15 mouse cellular contexts compared by ENCODE assay signal in the genomic region with DNA sequence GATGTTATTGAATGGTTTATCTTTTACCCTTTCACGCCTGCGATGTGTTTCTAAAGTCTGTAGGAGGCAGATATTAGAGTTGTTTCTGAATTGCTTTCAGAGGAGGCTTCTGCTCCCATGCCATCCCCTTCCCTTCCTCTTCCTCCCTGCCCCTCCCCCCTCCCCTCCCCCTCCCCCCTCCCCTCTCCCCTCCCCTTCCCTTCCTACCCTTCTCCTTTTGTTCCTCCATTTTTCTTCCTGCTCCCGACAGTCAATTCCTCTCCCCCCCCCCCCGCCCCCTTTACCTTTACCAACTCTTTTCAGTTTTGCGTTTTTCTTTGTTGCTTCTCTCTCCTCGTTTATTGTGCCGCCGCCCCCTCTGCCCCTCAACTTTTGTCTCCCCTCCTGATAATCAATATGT. TPM values are rescaled to one million over a fixed set of nuclear protein-coding genes. Genes with fewer than 3 reads are reported as not detected.
DNase-seq lines count a peak whose midpoint lies in the region; ATAC-seq and TF ChIP-seq lines count a peak whose summit lies in the region.
"Had no signal": no experiment of that assay in that cellular context is flagged by ENCODE, and none has a peak within 500 bp of the region (broad histone marks: within the 10 kb centered on the region; RNA-seq: fewer than 3 reads in every experiment).

No protein-coding gene starts in this region.

- 9% methylated on average over 3 of the region's 8 CpGs for WGBS in forebrain, embryonic 12.5 days
- 8% methylated on average over 6 of the region's 8 CpGs for WGBS in forebrain, embryonic 16.5 days
- WGBS in lung, embryonic 14.5 days, result 6% methylated on average over 5 of the region's 8 CpGs
- WGBS in lung, postnatal 0 days, result 9% methylated on average over 3 of the region's 8 CpGs
- 1% methylated on average over 5 of the region's 8 CpGs for WGBS in hindbrain, embryonic 12.5 days
- WGBS in neural tube, embryonic 12.5 days, result 4% methylated on average over 5 of the region's 8 CpGs

- H3K36me3 ChIP-seq in forebrain, embryonic 12.5 days (replicated peaks), result no peaks in the 10 kb centered on the region
- no peaks in the 10 kb centered on the region for H3K36me3 ChIP-seq in forebrain, embryonic 16.5 days (ENCODE audit: control insufficient read depth, insufficient read depth)
- H3K36me3 ChIP-seq in lung, embryonic 14.5 days (ENCODE audit: insufficient read depth), result no peaks in the 10 kb centered on the region
- H3K36me3 ChIP-seq in lung, postnatal 0 days (ENCODE audit: insufficient read depth, low read length), result no peaks in the 10 kb centered on the region
- no peaks in the 10 kb centered on the region for H3K36me3 ChIP-seq in hindbrain, embryonic 12.5 days
- H3K36me3 ChIP-seq in neural tube, embryonic 12.5 days, result no peaks in the 10 kb centered on the region
- H3K36me3 ChIP-seq: G1E; hindbrain, embryonic 15.5 days had no signal

- no peaks in the 10 kb centered on the region for H3K27me3 ChIP-seq in forebrain, embryonic 12.5 days
- H3K27me3 ChIP-seq in forebrain, embryonic 16.5 days (replicated peaks; ENCODE audit: control insufficient read depth, insufficient read depth, low read length), result 0 out of 2 replicates have a peak, but pooled peaks cover 5% of the 10 kb centered on the region
- H3K27me3 ChIP-seq in lung, embryonic 14.5 days (ENCODE audit: insufficient read depth, low read length), result no peaks in the 10 kb centered on the region
- peaks cover 28% of the 10 kb centered on the region for H3K27me3 ChIP-seq in lung, postnatal 0 days (replicated peaks; ENCODE audit: insufficient read depth, low read length)
- no peaks in the 10 kb centered on the region; the same call in 1 of the 2 replicates for H3K27me3 ChIP-seq in hindbrain, embryonic 12.5 days
- H3K27me3 ChIP-seq in neural tube, embryonic 12.5 days (replicated peaks), result no peaks in the 10 kb centered on the region

- 0 out of 2 replicates have a peak overlapping the region, but pooled peaks have one; percentile 16 for H3K4me3 ChIP-seq in forebrain, embryonic 12.5 days (replicated peaks)
- H3K4me3 ChIP-seq in forebrain, embryonic 16.5 days (replicated peaks; ENCODE audit: low read length), result no peak overlapping the region
- H3K4me3 ChIP-seq in lung, embryonic 14.5 days (ENCODE audit: low read depth, low read length), result no peak overlapping the region
- no peak overlapping the region for H3K4me3 ChIP-seq in lung, postnatal 0 days (ENCODE audit: low read depth, low read length)
- no peak overlapping the region for H3K4me3 ChIP-seq in hindbrain, embryonic 12.5 days
- H3K4me3 ChIP-seq in neural tube, embryonic 12.5 days, result no peak overlapping the region
- H3K4me3 ChIP-seq: hindbrain, embryonic 15.5 days; layer of hippocampus, adult 2 months; megakaryocyte, embryonic 14.5 days had no signal

- DNase-seq in lung, embryonic 14.5 days, result no peak
- DNase-seq in lung, postnatal 0 days (ENCODE audit: low spot score), result no peak
- no peak for DNase-seq in testis, postnatal 10 days (ENCODE audit: low spot score)
- no peak for DNase-seq in frontal cortex, postnatal 14 days (ENCODE audit: low spot score in 2 of 2)
- DNase-seq: cerebellum, adult 11 months; gastrocnemius, postnatal 25 days; kidney, adult 9 months had no signal

- no peak for TF ChIP-seq CTCF in lung, embryonic 14.5 days (IDR thresholded peaks at IDR 0.05; ENCODE audit: low read depth)
- no peak for TF ChIP-seq CTCF in lung, postnatal 0 days (IDR thresholded peaks at IDR 0.05)

- H3K4me1 ChIP-seq in forebrain, embryonic 12.5 days, result peaks cover 14% of the 10 kb centered on the region
- H3K4me1 ChIP-seq in forebrain, embryonic 16.5 days (replicated peaks; ENCODE audit: control insufficient read depth, insufficient read depth, low read length), result no peaks in the 10 kb centered on the region; the same call in 1 of the 2 replicates
- no peaks in the 10 kb centered on the region for H3K4me1 ChIP-seq in lung, embryonic 14.5 days (ENCODE audit: insufficient read depth)
- peaks cover 7% of the 10 kb centered on the region for H3K4me1 ChIP-seq in lung, postnatal 0 days (ENCODE audit: insufficient read depth, low read depth, low read length)
- 0 out of 2 replicates have a peak, but pooled peaks cover 4% of the 10 kb centered on the region for H3K4me1 ChIP-seq in hindbrain, embryonic 12.5 days
- H3K4me1 ChIP-seq in neural tube, embryonic 12.5 days, result peaks cover 4% of the 10 kb centered on the region

- H3K9ac ChIP-seq in forebrain, embryonic 12.5 days, result no peak overlapping the region
- H3K9ac ChIP-seq in forebrain, embryonic 16.5 days (replicated peaks; ENCODE audit: low read depth, low read length), result no peak overlapping the region
- H3K9ac ChIP-seq in lung, embryonic 14.5 days, result no peak overlapping the region
- H3K9ac ChIP-seq in lung, postnatal 0 days (replicated peaks; ENCODE audit: low read depth), result no peak overlapping the region
- no peak overlapping the region for H3K9ac ChIP-seq in hindbrain, embryonic 12.5 days
- H3K9ac ChIP-seq in neural tube, embryonic 12.5 days, result no peak overlapping the region
- H3K9ac ChIP-seq: hindbrain, embryonic 15.5 days had no signal

- H3K9me3 ChIP-seq in forebrain, embryonic 12.5 days, result no peaks in the 10 kb centered on the region
- H3K9me3 ChIP-seq in forebrain, embryonic 16.5 days (ENCODE audit: control insufficient read depth, low read length), result no peaks in the 10 kb centered on the region
- no peaks in the 10 kb centered on the region for H3K9me3 ChIP-seq in lung, embryonic 14.5 days (ENCODE audit: low read depth, low read length)
- no peaks in the 10 kb centered on the region for H3K9me3 ChIP-seq in lung, postnatal 0 days (ENCODE audit: low read length)
- H3K9me3 ChIP-seq in hindbrain, embryonic 12.5 days (replicated peaks), result no peaks in the 10 kb centered on the region
- no peaks in the 10 kb centered on the region for H3K9me3 ChIP-seq in neural tube, embryonic 12.5 days
- H3K9me3 ChIP-seq: G1E; hindbrain, embryonic 15.5 days; megakaryocyte, embryonic 14.5 days had no signal

- TF ChIP-seq EP300 in lung, postnatal 0 days (IDR thresholded peaks at IDR 0.05), result no peak

- H3K4me2 ChIP-seq in forebrain, embryonic 12.5 days, result peak overlapping the region; percentile 45
- no peak overlapping the region for H3K4me2 ChIP-seq in forebrain, embryonic 16.5 days (ENCODE audit: low read length)
- 0 out of 2 replicates have a peak overlapping the region, but pooled peaks have one; percentile 10 for H3K4me2 ChIP-seq in lung, embryonic 14.5 days
- H3K4me2 ChIP-seq in lung, postnatal 0 days (replicated peaks; ENCODE audit: low read depth, low read length), result no peak overlapping the region
- peak overlapping the region; percentile 39 for H3K4me2 ChIP-seq in hindbrain, embryonic 12.5 days (replicated peaks)
- H3K4me2 ChIP-seq in neural tube, embryonic 12.5 days (replicated peaks), result peak overlapping the region; percentile 41
- H3K4me2 ChIP-seq: hindbrain, embryonic 15.5 days had no signal

- no peak for ATAC-seq in forebrain, embryonic 12.5 days (ENCODE audit: low FRiP score)
- no peak for ATAC-seq in forebrain, embryonic 16.5 days
- ATAC-seq in lung, embryonic 14.5 days (ENCODE audit: insufficient read depth), result no peak
- ATAC-seq in lung, postnatal 0 days, result no peak
- no peak for ATAC-seq in hindbrain, embryonic 12.5 days (ENCODE audit: low FRiP score)
- ATAC-seq in neural tube, embryonic 12.5 days (ENCODE audit: low FRiP score, low read depth), result no peak

- H3K27ac ChIP-seq in forebrain, embryonic 12.5 days, result no peak overlapping the region
- no peak overlapping the region for H3K27ac ChIP-seq in forebrain, embryonic 16.5 days (ENCODE audit: low read length)
- H3K27ac ChIP-seq in lung, embryonic 14.5 days (ENCODE audit: low read depth), result no peak overlapping the region
- H3K27ac ChIP-seq in lung, postnatal 0 days (ENCODE audit: low read length), result no peak overlapping the region
- no peak overlapping the region for H3K27ac ChIP-seq in hindbrain, embryonic 12.5 days
- no peak overlapping the region for H3K27ac ChIP-seq in neural tube, embryonic 12.5 days
- H3K27ac ChIP-seq: hindbrain, embryonic 15.5 days; layer of hippocampus, adult 2 months had no signal

RNA-seq across cellular contexts. Expression of a gene that starts 6.2 kb away (rescaled TPM):
- 97.9 and 103 TPM in 2 replicates for polyA plus RNA-seq in forebrain, embryonic 12.5 days (2016; fragmentation: Nextera tagmentation; extraction: Ambion mirVana)
- polyA plus RNA-seq in forebrain, embryonic 16.5 days (2015; fragmentation: Nextera tagmentation; extraction: Ambion mirVana), result 20.2 and 22.4 TPM in 2 replicates
- 25.6 and 30.9 TPM in 2 replicates for polyA plus RNA-seq in lung, embryonic 14.5 days (2014; fragmentation: Nextera tagmentation; extraction: Ambion mirVana)
- polyA plus RNA-seq in lung, postnatal 0 days (2015; fragmentation: Nextera tagmentation; extraction: Ambion mirVana), result 4.3 and 6.1 TPM in 2 replicates
- polyA plus RNA-seq in hindbrain, embryonic 12.5 days (2016; fragmentation: Nextera tagmentation; extraction: Ambion mirVana), result 71.1 and 73.3 TPM in 2 replicates
- 57.1 and 73.7 TPM in 2 replicates for polyA plus RNA-seq in neural tube, embryonic 12.5 days (2016; fragmentation: Nextera tagmentation; extraction: Ambion mirVana)

RNA-seq across cellular contexts. Expression of a gene that starts 12.4 kb away (rescaled TPM):
- not detected in 2 replicates for polyA plus RNA-seq in forebrain, embryonic 12.5 days (2016; fragmentation: Nextera tagmentation; extraction: Ambion mirVana)
- not detected in 2 replicates for polyA plus RNA-seq in forebrain, embryonic 16.5 days (2015; fragmentation: Nextera tagmentation; extraction: Ambion mirVana)
- not detected in 2 replicates for polyA plus RNA-seq in lung, embryonic 14.5 days (2014; fragmentation: Nextera tagmentation; extraction: Ambion mirVana)
- not detected in 2 replicates for polyA plus RNA-seq in lung, postnatal 0 days (2015; fragmentation: Nextera tagmentation; extraction: Ambion mirVana)
- polyA plus RNA-seq in hindbrain, embryonic 12.5 days (2016; fragmentation: Nextera tagmentation; extraction: Ambion mirVana), result not detected in 2 replicates
- not detected in 2 replicates for polyA plus RNA-seq in neural tube, embryonic 12.5 days (2016; fragmentation: Nextera tagmentation; extraction: Ambion mirVana)
- polyA plus RNA-seq: G1E; hindbrain, embryonic 15.5 days had no signal

RNA-seq across cellular contexts. Expression of a gene that starts 22.7 kb away (rescaled TPM):
- 107 and 109 TPM in 2 replicates for polyA plus RNA-seq in forebrain, embryonic 12.5 days (2016; fragmentation: Nextera tagmentation; extraction: Ambion mirVana)
- 113 and 129 TPM in 2 replicates for polyA plus RNA-seq in forebrain, embryonic 16.5 days (2015; fragmentation: Nextera tagmentation; extraction: Ambion mirVana)
- 37.2 and 37.6 TPM in 2 replicates for polyA plus RNA-seq in lung, embryonic 14.5 days (2014; fragmentation: Nextera tagmentation; extraction: Ambion mirVana)
- polyA plus RNA-seq in lung, postnatal 0 days (2015; fragmentation: Nextera tagmentation; extraction: Ambion mirVana), result 72.9 and 77.9 TPM in 2 replicates
- 115 and 118 TPM in 2 replicates for polyA plus RNA-seq in hindbrain, embryonic 12.5 days (2016; fragmentation: Nextera tagmentation; extraction: Ambion mirVana)
- 130 and 134 TPM in 2 replicates for polyA plus RNA-seq in neural tube, embryonic 12.5 days (2016; fragmentation: Nextera tagmentation; extraction: Ambion mirVana)

RNA-seq across cellular contexts. Expression of a gene that starts 53.2 kb away (rescaled TPM):
- 30.4 and 33.8 TPM in 2 replicates for polyA plus RNA-seq in forebrain, embryonic 12.5 days (2016; fragmentation: Nextera tagmentation; extraction: Ambion mirVana)
- polyA plus RNA-seq in forebrain, embryonic 16.5 days (2015; fragmentation: Nextera tagmentation; extraction: Ambion mirVana), result 35.4 and 36.5 TPM in 2 replicates
- 37.8 and 43.2 TPM in 2 replicates for polyA plus RNA-seq in lung, embryonic 14.5 days (2014; fragmentation: Nextera tagmentation; extraction: Ambion mirVana)
- 29.6 and 31.6 TPM in 2 replicates for polyA plus RNA-seq in lung, postnatal 0 days (2015; fragmentation: Nextera tagmentation; extraction: Ambion mirVana)
- polyA plus RNA-seq in hindbrain, embryonic 12.5 days (2016; fragmentation: Nextera tagmentation; extraction: Ambion mirVana), result 40.7 and 43.4 TPM in 2 replicates
- 35.1 and 42.2 TPM in 2 replicates for polyA plus RNA-seq in neural tube, embryonic 12.5 days (2016; fragmentation: Nextera tagmentation; extraction: Ambion mirVana)

Comparison
In these comparisons a context has a peak if more than half of its experiments do, and no peak if none do; other contexts are left out.
1. H3K4me2 ChIP-seq: peak in forebrain, embryonic 12.5 days (single experiment), lung, embryonic 14.5 days (single experiment), hindbrain, embryonic 12.5 days (single experiment) and neural tube, embryonic 12.5 days (single experiment); none in forebrain, embryonic 16.5 days (single experiment) and lung, postnatal 0 days (single experiment).